Mouse (Mus musculus): ENCODE data around the gene Bcl7b. TPM values are rescaled to one million over a fixed set of nuclear protein-coding genes. Genes with fewer than 3 reads are reported as not detected.
"Not testable (repeated sequence)": the region's sequence is repeated elsewhere in the genome, so short reads cannot be mapped to it uniquely, and the experiment has no call there.

Gene Bcl7b
- polyA plus RNA-seq, 1 experiment from 2014 or later = 57.3 TPM

GRCm38 (mm10) chr5:135216871-135217270 is 48.8 kb downstream of the Bcl7b start:
- Histone ChIP-seq H3K36me3 (ENCODE audit: inconsistent target) (peaks cover 86% of the 10 kb centered on the region), H3K79me2 (ENCODE audit: inconsistent target) (peaks cover 55% of the 10 kb centered on the region; the same call in 1 of the 2 replicates)

DNA sequence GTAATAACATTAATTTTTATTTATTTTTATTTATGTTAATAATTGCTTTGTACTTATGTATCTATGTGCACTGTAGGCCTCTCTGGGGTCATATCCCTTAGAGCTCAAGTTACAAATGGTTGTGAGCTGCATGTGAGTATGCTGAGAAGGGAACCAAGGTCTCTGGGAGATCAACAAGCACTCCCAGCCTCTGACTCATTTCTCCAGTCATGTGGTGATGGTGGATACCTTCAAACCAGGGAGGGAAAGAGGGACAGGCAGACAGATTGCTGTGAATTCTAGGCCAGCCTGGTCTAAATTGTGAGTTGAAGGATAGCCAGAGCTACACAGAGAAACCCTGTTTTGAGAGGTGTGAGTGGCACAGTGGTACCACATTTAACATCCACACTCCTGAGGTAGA is 52.9 kb downstream of the Bcl7b start:
- H3K36me3 ChIP-seq (ENCODE audit: inconsistent target) = peaks cover 84% of the 10 kb centered on the region
- H3K4me3 ChIP-seq (ENCODE audit: inconsistent target) = no peak overlapping the region
- peaks cover 25% of the 10 kb centered on the region; the same call in 1 of the 2 replicates for H3K79me2 ChIP-seq (ENCODE audit: inconsistent target)
- H3K27ac ChIP-seq = no peak overlapping the region

More at GRCm38 (mm10) chr5:135216871-135217270, 48.8 kb downstream of the Bcl7b start:
- Histone ChIP-seq H3K27ac (no peak overlapping the region), H3K4me3 (ENCODE audit: inconsistent target) (no peak overlapping the region)
- 96% methylated on average over 6 of the region's 6 CpGs for whole genome bisulfite sequencing (ENCODE audit: missing documents)

- Histone ChIP-seq H3K79me2 (ENCODE audit: inconsistent target) (peaks cover 18% of the 10 kb centered on the region; the same call in 1 of the 2 replicates), H3K27ac (no peak overlapping the region), H3K4me3 (ENCODE audit: inconsistent target) (no peak overlapping the region), H3K36me3 (ENCODE audit: inconsistent target) (peaks cover 81% of the 10 kb centered on the region)
- WGBS (ENCODE audit: missing documents) = 92% methylated on average over 6 of the region's 7 CpGs
Measured at GRCm38 (mm10) chr5:135222066-135222465, 54.0 kb downstream of the Bcl7b start.

DNA sequence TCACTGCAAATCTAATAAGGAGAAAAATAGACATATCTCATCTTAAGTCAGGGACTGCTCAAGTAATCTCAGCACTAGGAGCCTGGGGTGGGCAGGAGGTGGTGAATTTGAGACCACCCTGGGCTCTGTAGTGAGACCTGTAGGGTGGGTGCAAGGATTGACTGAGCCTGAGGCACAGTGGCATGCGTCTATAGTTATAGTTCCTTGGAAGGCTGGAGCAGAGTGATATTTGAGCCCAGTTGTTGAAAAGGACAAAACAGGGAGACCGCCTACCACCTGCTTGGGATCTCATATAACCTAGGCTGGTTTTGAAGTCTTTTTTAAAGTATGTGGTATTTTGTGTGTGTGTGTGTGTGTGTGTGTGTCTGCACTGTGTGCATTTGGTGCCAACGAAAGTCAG is 56.1 kb downstream of the Bcl7b start:
- Histone ChIP-seq H3K36me3 (ENCODE audit: inconsistent target) (peaks cover 79% of the 10 kb centered on the region), H3K27ac (no peak overlapping the region), H3K79me2 (ENCODE audit: inconsistent target) (peaks cover 10% of the 10 kb centered on the region; the same call in 1 of the 2 replicates), H3K4me3 (ENCODE audit: inconsistent target) (no peak overlapping the region)
- WGBS (ENCODE audit: missing documents) = 96% methylated on average over 3 of the region's 3 CpGs

DNA sequence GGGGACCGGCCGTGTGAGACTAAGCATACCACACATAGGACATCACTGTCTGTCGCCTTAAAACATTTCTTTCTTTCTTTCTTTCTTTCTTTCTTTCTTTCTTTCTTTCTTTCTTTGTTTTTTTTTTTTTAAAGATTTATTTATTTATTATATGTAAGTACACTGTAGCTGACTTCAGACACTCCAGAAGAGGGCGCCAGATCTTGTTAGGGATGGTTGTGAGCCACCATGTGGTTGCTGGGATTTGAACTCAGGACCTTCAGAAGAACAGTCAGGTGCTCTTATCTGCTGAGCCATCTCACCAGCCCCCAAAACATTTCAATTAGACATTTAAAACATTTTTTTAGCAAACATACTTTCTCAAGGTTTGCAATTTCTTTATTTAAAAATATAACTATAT is 57.8 kb downstream of the Bcl7b start:
- not testable (repeated sequence) for H3K4me3 ChIP-seq (ENCODE audit: inconsistent target); H3K79me2 ChIP-seq (ENCODE audit: inconsistent target); H3K27ac ChIP-seq
- peaks cover 78% of the 10 kb centered on the region for H3K36me3 ChIP-seq (ENCODE audit: inconsistent target)
- 100% methylated on average over 1 of the region's 4 CpGs for WGBS (ENCODE audit: missing documents)

GRCm38 (mm10) chr5:135230186-135230585 is 62.1 kb downstream of the Bcl7b start:
- H3K27ac ChIP-seq = no peak overlapping the region
- 98% methylated on average over 4 of the region's 4 CpGs for WGBS (ENCODE audit: missing documents)
- H3K36me3 ChIP-seq (ENCODE audit: inconsistent target) = peaks cover 85% of the 10 kb centered on the region
- H3K4me3 ChIP-seq (ENCODE audit: inconsistent target) = no peak overlapping the region
- H3K79me2 ChIP-seq (ENCODE audit: inconsistent target) = no peaks in the 10 kb centered on the region

Other genes starting within 250 kb of the Bcl7b start
- 1.6 to 3.7 TPM (median 2.0 TPM) in 3 replicates for gene Mettl27, start 235.9 kb upstream of the Bcl7b start, polyA plus RNA-seq (2018)
- not detected in 3 replicates for gene Cldn4, start 221.3 kb upstream of the Bcl7b start, polyA plus RNA-seq (2018)
- gene Cldn3, start 182.1 kb upstream of the Bcl7b start, polyA plus RNA-seq (2018) = not detected in 3 replicates
- 9.5 to 22.6 TPM (median 12.8 TPM) in 3 replicates for gene Abhd11, start 159.1 kb upstream of the Bcl7b start, polyA plus RNA-seq (2018)
- gene Stx1a, start 144.8 kb upstream of the Bcl7b start, polyA plus RNA-seq (2018) = 0.26 to 0.45 TPM (median 0.36 TPM) in 3 replicates
- gene Dnajc30, start 104.1 kb upstream of the Bcl7b start, polyA plus RNA-seq (2018) = 15.8 to 18.7 TPM (median 18.1 TPM) in 3 replicates
- gene Bud23, start 103.3 kb upstream of the Bcl7b start, polyA plus RNA-seq (2018) = 26.6 to 49.6 TPM (median 28.5 TPM) in 3 replicates
- 0.22 TPM in 1 of 3 replicates, not detected in the others for gene Vps37d, start 90.0 kb upstream of the Bcl7b start, polyA plus RNA-seq (2018)
- gene Mlxipl, start 78.4 kb upstream of the Bcl7b start, polyA plus RNA-seq (2018) = not detected in 3 replicates
- gene Tbl2, start 18.6 kb upstream of the Bcl7b start, polyA plus RNA-seq (2018) = 2.9 to 5.8 TPM (median 3.4 TPM) in 3 replicates
- 46.1 to 52.8 TPM (median 52.5 TPM) in 3 replicates for gene Baz1b, start 19.0 kb downstream of the Bcl7b start, polyA plus RNA-seq (2018)
- not detected in 3 replicates for gene Fzd9, start 82.9 kb downstream of the Bcl7b start, polyA plus RNA-seq (2018)
- gene Fkbp6, start 181.8 kb downstream of the Bcl7b start, polyA plus RNA-seq (2018) = not detected in 3 replicates
- gene Trim50, start 185.0 kb downstream of the Bcl7b start, polyA plus RNA-seq (2018) = not detected in 3 replicates
- 2.8 to 7.5 TPM (median 3.8 TPM) in 3 replicates for gene Nsun5, start 201.7 kb downstream of the Bcl7b start, polyA plus RNA-seq (2018)
- 11.3 to 18.4 TPM (median 16.7 TPM) in 3 replicates for gene Pom121, start 226.3 kb downstream of the Bcl7b start, polyA plus RNA-seq (2018)

Data from macrophage (primary cell).